Comparison of ENCODE assay signal across 13 mouse cellular contexts in genomic region chr17:83707846-83708245, GRCm38 (mm10). TPM values are rescaled to one million over a fixed set of nuclear protein-coding genes. Genes with fewer than 3 reads are reported as not detected.
DNase-seq lines count a peak whose midpoint lies in the region; ATAC-seq and TF ChIP-seq lines count a peak whose summit lies in the region.
"Had no signal": no experiment of that assay in that cellular context is flagged by ENCODE, and none has a peak within 500 bp of the region (broad histone marks: within the 10 kb centered on the region; RNA-seq: fewer than 3 reads in every experiment).

No protein-coding gene starts in this region.

- no peak for ATAC-seq in heart, embryonic 16.5 days (replicated peaks; ENCODE audit: extremely low read depth, insufficient read depth, low FRiP score)
- no peak for ATAC-seq in heart, embryonic 11.5 days (replicated peaks; ENCODE audit: insufficient number of reproducible peaks, low FRiP score, low TSS enrichment)
- no peak for ATAC-seq in liver, embryonic 14.5 days (ENCODE audit: insufficient read depth)
- no peak for ATAC-seq in intestine, embryonic 16.5 days
- ATAC-seq: forebrain, embryonic 15.5 days; midbrain, embryonic 15.5 days had no signal

- H3K9ac ChIP-seq in heart, embryonic 16.5 days (ENCODE audit: low read length): no peak overlapping the region
- no peak overlapping the region for H3K9ac ChIP-seq in heart, embryonic 11.5 days (ENCODE audit: low read depth, low read length)
- H3K9ac ChIP-seq in liver, embryonic 14.5 days (replicated peaks): peak overlapping the region; percentile 99
- H3K9ac ChIP-seq in intestine, embryonic 16.5 days (ENCODE audit: low read depth, low read length): no peak overlapping the region
- H3K9ac ChIP-seq: forebrain, embryonic 15.5 days; hindbrain, embryonic 15.5 days; limb, embryonic 12.5 days; midbrain, embryonic 15.5 days had no signal

- 86% methylated on average over 6 of the region's 6 CpGs for WGBS in heart, embryonic 16.5 days
- WGBS in heart, embryonic 11.5 days (ENCODE audit: insufficient replicate concordance): 88% methylated on average over 6 of the region's 6 CpGs
- WGBS in thymus, adult 2 months: 31% methylated on average over 6 of the region's 6 CpGs
- WGBS in liver, embryonic 14.5 days (ENCODE audit: insufficient replicate concordance): 64% methylated on average over 6 of the region's 6 CpGs
- WGBS in intestine, embryonic 16.5 days: 95% methylated on average over 6 of the region's 6 CpGs

- DNase-seq in thymus, adult 2 months: peak; percentile 33
- DNase-seq in thymus, postnatal 4 days: no peak
- no peak for DNase-seq in liver, embryonic 14.5 days (ENCODE audit: low read depth in 3 of 3, low spot score in 3 of 3)
- no peak for DNase-seq in cerebellum, postnatal 10 days
- no peak for DNase-seq in right cerebral cortex, adult 18-20 months
- DNase-seq: cerebellum, postnatal 36 days had no signal

- peaks cover 11% of the 10 kb centered on the region for H3K36me3 ChIP-seq in heart, embryonic 16.5 days (ENCODE audit: control insufficient read depth, insufficient read depth)
- H3K36me3 ChIP-seq in heart, embryonic 11.5 days (ENCODE audit: control insufficient read depth, insufficient read depth, low read length): peaks cover 7% of the 10 kb centered on the region; the same call in 1 of the 2 replicates
- no peaks in the 10 kb centered on the region for H3K36me3 ChIP-seq in thymus, adult 2 months (ENCODE audit: control insufficient read depth, insufficient read depth, low read length)
- peaks cover 15% of the 10 kb centered on the region for H3K36me3 ChIP-seq in liver, embryonic 14.5 days (replicated peaks; ENCODE audit: control insufficient read depth, insufficient read depth, low read depth)
- no peaks in the 10 kb centered on the region for H3K36me3 ChIP-seq in intestine, embryonic 16.5 days (ENCODE audit: control insufficient read depth, insufficient read depth, low read length)
- H3K36me3 ChIP-seq: forebrain, embryonic 15.5 days; hindbrain, embryonic 15.5 days; midbrain, embryonic 15.5 days had no signal

- H3K4me2 ChIP-seq in heart, embryonic 16.5 days (ENCODE audit: low read depth, low read length): peak overlapping the region; percentile 76; the same call in 1 of the 2 replicates
- no peak overlapping the region for H3K4me2 ChIP-seq in heart, embryonic 11.5 days
- H3K4me2 ChIP-seq in liver, embryonic 14.5 days (ENCODE audit: low read depth): peak overlapping the region; percentile 84
- no peak overlapping the region for H3K4me2 ChIP-seq in intestine, embryonic 16.5 days (ENCODE audit: low read depth, low read length)

- no peak for TF ChIP-seq EP300 in liver, embryonic 14.5 days (IDR thresholded peaks at IDR 0.05; ENCODE audit: low read depth)

- H3K4me1 ChIP-seq in heart, embryonic 16.5 days (ENCODE audit: control insufficient read depth, insufficient read depth, low read length): peaks cover 9% of the 10 kb centered on the region
- H3K4me1 ChIP-seq in heart, embryonic 11.5 days (ENCODE audit: control insufficient read depth, insufficient read depth, low read length): peaks cover 4% of the 10 kb centered on the region; the same call in 1 of the 2 replicates
- H3K4me1 ChIP-seq in thymus, adult 2 months (replicated peaks; ENCODE audit: control insufficient read depth, insufficient read depth, low read length): peaks cover 26% of the 10 kb centered on the region
- peaks cover 27 to 41% of the 10 kb centered on the region in 2 experiments for H3K4me1 ChIP-seq in liver, embryonic 14.5 days (replicated peaks; ENCODE audit: control insufficient read depth in 2 of 2, insufficient read depth in 2 of 2, low read length in 1 of 2)
- H3K4me1 ChIP-seq in intestine, embryonic 16.5 days (ENCODE audit: control insufficient read depth, insufficient read depth, low read length): peaks cover 8% of the 10 kb centered on the region; the same call in 1 of the 2 replicates

- H3K4me3 ChIP-seq in heart, embryonic 16.5 days (ENCODE audit: low read length): no peak overlapping the region; the same call in 1 of the 2 replicates
- H3K4me3 ChIP-seq in heart, embryonic 11.5 days (ENCODE audit: low read depth, low read length): no peak overlapping the region
- H3K4me3 ChIP-seq in thymus, adult 2 months (ENCODE audit: control insufficient read depth, insufficient read depth, low read length): no peak overlapping the region; the same call in 1 of the 2 replicates
- H3K4me3 ChIP-seq in liver, embryonic 14.5 days (ENCODE audit: insufficient read depth in 1 of 2, low read depth in 2 of 2, low read length in 2 of 2): peak overlapping the region; percentile 14 to 69; a peak in 3 of 4 replicates
- H3K4me3 ChIP-seq in intestine, embryonic 16.5 days (ENCODE audit: low read length): no peak overlapping the region
- H3K4me3 ChIP-seq: limb, embryonic 12.5 days had no signal

- H3K27me3 ChIP-seq in heart, embryonic 16.5 days (ENCODE audit: control insufficient read depth, insufficient read depth, low read length): no peaks in the 10 kb centered on the region
- H3K27me3 ChIP-seq in heart, embryonic 11.5 days (ENCODE audit: control insufficient read depth, insufficient read depth, low read length): no peaks in the 10 kb centered on the region
- H3K27me3 ChIP-seq in thymus, adult 2 months (ENCODE audit: control insufficient read depth, insufficient read depth, low read length): no peaks in the 10 kb centered on the region
- H3K27me3 ChIP-seq in liver, embryonic 14.5 days (ENCODE audit: control insufficient read depth, insufficient read depth, low read length): no peaks in the 10 kb centered on the region
- no peaks in the 10 kb centered on the region for H3K27me3 ChIP-seq in intestine, embryonic 16.5 days (replicated peaks; ENCODE audit: control insufficient read depth, insufficient read depth, low read length)
- H3K27me3 ChIP-seq: forebrain, embryonic 15.5 days; hindbrain, embryonic 15.5 days; limb, embryonic 12.5 days; midbrain, embryonic 15.5 days had no signal

- H3K9me3 ChIP-seq in heart, embryonic 16.5 days (replicated peaks; ENCODE audit: control insufficient read depth, low read length): no peaks in the 10 kb centered on the region
- no peaks in the 10 kb centered on the region for H3K9me3 ChIP-seq in heart, embryonic 11.5 days (replicated peaks; ENCODE audit: control insufficient read depth, low read length)
- H3K9me3 ChIP-seq in liver, embryonic 14.5 days (ENCODE audit: control insufficient read depth, low read length): no peaks in the 10 kb centered on the region
- no peaks in the 10 kb centered on the region for H3K9me3 ChIP-seq in intestine, embryonic 16.5 days (ENCODE audit: control insufficient read depth, low read length)
- H3K9me3 ChIP-seq: forebrain, embryonic 15.5 days; hindbrain, embryonic 15.5 days; limb, embryonic 12.5 days; midbrain, embryonic 15.5 days had no signal

- no peak for TF ChIP-seq POLR2A in thymus, adult 2 months (IDR thresholded peaks at IDR 0.05; ENCODE audit: control insufficient read depth, extremely low read depth, insufficient read depth, low read length, poor library complexity)

- no peak overlapping the region for H3K27ac ChIP-seq in heart, embryonic 16.5 days (ENCODE audit: low read length)
- no peak overlapping the region for H3K27ac ChIP-seq in heart, embryonic 11.5 days (ENCODE audit: low read depth, low read length)
- H3K27ac ChIP-seq in thymus, adult 2 months (ENCODE audit: control insufficient read depth, insufficient read depth, low read length): peak overlapping the region; percentile 68
- H3K27ac ChIP-seq in liver, embryonic 14.5 days: peak overlapping the region; percentile 94
- H3K27ac ChIP-seq in intestine, embryonic 16.5 days (ENCODE audit: low read length): no peak overlapping the region
- H3K27ac ChIP-seq: forebrain, embryonic 15.5 days; hindbrain, embryonic 15.5 days; midbrain, embryonic 15.5 days had no signal

- TF ChIP-seq CTCF in thymus, adult 2 months (IDR thresholded peaks at IDR 0.05; ENCODE audit: borderline replicate concordance, control insufficient read depth, extremely low read depth, insufficient read depth, low read length, poor library complexity): no peak
- TF ChIP-seq CTCF in liver, embryonic 14.5 days (IDR thresholded peaks at IDR 0.05; ENCODE audit: low read depth): no peak

RNA-seq across cellular contexts. Expression of gene Mta3, which starts 1.9 kb away (rescaled TPM):
- polyA plus RNA-seq in heart, embryonic 16.5 days (2015; fragmentation: Nextera tagmentation; extraction: Ambion mirVana): 40.7 and 43.6 TPM in 2 replicates
- 38.1 and 48.6 TPM in 2 replicates for polyA plus RNA-seq in heart, embryonic 11.5 days (2014; fragmentation: Nextera tagmentation; extraction: Ambion mirVana)
- polyA plus RNA-seq in thymus, adult 2 months (2012; rRNA removed): 44.5 and 59.9 TPM in 2 replicates
- polyA plus RNA-seq in liver, embryonic 14.5 days (2012; rRNA removed): 30.0 and 35.5 TPM in 2 replicates
- 26.7 and 34.5 TPM in 2 replicates for polyA plus RNA-seq in liver, embryonic 14.5 days (2014; fragmentation: Nextera tagmentation; extraction: Ambion mirVana)
- 33.2 and 35.0 TPM in 2 replicates for polyA plus RNA-seq in intestine, embryonic 16.5 days (2015; fragmentation: Nextera tagmentation; extraction: Ambion mirVana)

Comparison
In these comparisons a context has a peak if more than half of its experiments do, and no peak if none do; other contexts are left out.
1. H3K4me2 ChIP-seq: peak in heart, embryonic 16.5 days (single experiment) and liver, embryonic 14.5 days (single experiment); none in heart, embryonic 11.5 days (single experiment) and intestine, embryonic 16.5 days (single experiment).
2. H3K27ac ChIP-seq: peak in thymus, adult 2 months (single experiment) and liver, embryonic 14.5 days (single experiment); none in heart, embryonic 16.5 days (single experiment), heart, embryonic 11.5 days (single experiment) and intestine, embryonic 16.5 days (single experiment).
3. H3K4me3 ChIP-seq: peak in liver, embryonic 14.5 days (2 of 2); none in heart, embryonic 16.5 days (single experiment), heart, embryonic 11.5 days (single experiment), thymus, adult 2 months (single experiment) and intestine, embryonic 16.5 days (single experiment).